Mouse (Mus musculus): ENCODE measurements around the gene Htr1a.

DNA sequence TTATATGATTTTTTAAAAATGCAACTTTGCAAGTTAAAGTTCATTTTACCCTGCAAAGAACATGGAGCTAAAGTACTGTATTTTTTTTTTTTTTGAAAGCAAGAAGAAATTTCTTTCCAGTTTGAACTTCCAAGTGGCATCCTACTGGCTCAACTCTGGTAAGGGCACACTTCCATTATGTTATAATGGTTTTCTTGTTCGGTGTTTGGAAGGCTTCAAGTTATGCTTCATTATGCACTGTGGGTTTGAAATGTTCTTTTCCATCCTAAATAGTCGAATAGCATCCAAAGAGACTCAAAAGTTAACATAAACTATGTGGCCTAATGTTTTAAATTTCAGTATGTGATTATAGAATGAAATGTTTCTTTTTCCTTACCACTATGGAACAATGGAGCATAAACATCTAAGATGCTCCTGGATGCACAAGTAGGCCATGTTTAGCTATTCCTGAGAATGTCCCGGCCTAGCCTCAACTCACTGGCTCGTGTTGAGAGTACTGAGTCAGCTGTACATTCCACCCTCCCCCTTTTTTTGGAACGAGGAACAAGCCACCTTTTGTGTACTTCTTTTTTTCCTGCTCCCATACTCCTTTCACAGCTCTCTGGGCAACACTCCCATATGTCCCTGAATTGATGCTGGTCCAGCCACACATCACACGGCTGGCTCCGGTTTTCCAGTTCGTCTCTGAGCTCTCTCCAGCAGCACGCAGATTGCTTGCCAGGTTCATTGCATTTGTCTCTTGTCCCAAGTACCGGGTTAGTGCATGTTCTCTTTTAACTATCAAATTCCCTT lies 31.7 kb upstream of the Htr1a start:
- TF ChIP-seq CTCF (IDR thresholded peaks at IDR 0.05; ENCODE audit: low read depth) (no peak), EP300 (IDR thresholded peaks at IDR 0.05; ENCODE audit: low read depth) (no peak)
